Mouse (Mus musculus): ENCODE measurements at regions not wholly inside any gene's neighbourhood (a gene's known extent, or its start where the extent isn't known, plus 50 kb on each side); places are given as distances from the start of the nearest gene placed in this dataset.

DNA sequence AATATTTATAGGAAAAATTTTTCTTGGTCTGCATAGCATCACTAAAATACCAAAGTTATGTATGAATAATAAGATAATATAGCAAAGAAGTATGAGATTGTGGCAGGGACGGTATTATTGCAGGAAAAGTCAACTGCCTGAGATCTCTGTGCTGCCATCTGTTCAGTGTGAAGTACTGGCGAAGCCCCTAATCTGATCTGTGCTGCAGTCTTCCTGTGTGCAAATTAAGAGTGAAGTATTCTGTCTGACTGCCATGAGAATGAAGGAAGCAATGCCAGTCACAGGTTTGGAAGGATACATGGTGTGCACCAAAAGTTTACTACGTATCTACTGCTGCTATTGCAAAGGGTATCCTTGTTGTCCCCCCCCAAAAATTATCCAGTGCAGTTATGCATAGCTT lies 501.5 kb downstream of the Rab28 start:
- no peak for DNase-seq

DNA sequence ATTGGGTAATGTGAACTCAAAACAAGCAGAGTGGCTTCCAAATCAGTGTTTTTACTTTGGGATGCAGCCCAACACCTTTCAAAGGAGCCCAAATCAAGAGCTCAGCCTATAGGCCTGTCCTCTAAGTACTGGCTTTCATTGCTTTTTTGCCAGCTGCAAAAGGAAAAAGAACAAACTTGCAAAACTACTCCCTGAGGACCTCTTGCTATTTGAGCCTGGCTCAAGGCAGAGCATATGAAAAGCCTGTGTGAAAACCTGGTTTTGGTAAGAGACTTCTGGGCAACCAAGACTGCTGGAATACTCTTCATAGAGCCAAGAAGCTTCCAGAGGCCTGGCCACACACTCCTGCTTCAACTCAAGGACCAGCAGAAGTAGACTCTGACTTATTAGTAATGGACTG lies 503.5 kb downstream of the Rab28 start:
- DNase-seq, result peak; percentile 1

DNA sequence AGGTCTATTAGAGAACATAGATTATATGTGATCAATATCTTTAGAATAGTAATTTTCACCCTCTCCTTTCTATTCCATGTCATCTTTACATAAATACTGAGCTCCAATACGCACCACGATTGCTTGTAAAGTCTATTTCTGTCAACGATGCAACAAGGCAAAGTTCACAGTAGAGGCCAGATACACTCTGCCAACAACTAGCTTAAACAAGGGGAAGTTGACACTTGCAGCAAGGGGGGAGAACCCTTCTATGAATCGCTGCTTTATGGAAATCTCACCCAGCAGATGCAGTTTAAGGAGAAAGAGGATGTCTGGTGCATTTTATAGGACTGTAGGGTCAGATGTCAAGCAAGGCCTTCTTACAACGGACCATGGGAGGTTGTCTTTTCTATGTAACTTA lies 520.8 kb downstream of the Rab28 start:
- no peak for DNase-seq

DNA sequence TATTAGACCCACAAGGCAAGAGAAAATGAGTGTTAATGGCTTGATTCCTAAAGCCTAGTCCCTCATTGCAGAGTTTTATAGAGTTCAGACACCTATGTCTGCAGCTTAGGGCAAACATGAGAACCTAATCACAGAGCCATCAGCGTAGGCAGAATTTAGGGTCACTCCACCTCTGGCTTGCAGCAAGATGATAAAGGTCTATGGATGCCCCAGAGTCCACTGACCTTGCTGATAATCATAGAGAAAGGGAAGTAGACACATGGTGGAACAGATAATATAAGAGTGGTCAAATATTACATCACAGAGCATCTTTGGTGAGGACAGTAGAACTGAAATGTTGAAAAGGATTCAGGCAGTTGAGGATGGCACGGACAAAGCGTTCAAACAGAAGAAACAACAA lies 530.7 kb downstream of the Rab28 start:
- DNase-seq, result no peak

DNA sequence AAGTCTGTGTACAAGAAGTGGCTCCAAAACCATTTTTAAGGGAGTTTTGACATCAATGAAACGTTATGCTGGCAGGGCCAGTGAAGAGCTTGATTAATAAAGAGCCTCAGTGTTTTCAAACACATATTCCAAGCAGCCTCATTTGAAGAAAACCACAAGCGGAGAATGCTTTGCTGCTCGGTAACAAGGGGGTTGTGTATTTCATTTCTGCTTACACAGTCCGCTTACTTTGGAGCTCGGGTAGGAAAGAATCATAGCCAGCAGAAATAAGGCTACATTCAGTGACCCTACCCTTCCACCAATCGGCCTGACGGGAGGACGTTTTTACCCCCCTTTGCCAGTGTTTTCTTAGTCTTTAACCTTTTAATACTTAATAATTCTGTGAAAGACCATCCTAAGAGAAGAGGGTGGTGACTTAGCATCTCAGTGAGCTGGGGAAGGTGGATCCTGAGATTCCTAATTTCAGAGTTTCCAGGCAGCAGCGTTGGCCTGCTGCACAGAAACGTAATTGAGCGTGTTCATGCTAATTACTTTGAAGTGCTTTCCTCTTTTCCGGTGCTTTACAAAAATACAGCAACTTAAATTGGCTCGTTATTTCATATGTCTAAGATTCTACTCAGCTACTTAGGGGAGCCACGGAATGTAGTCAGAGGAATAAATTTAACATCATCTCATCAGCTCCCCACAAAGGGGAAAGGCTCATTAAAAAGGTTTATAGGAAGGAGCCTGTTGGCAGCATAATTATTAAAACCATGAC lies 541.9 kb downstream of the Rab28 start:
- DNase-seq, result no peak

DNA sequence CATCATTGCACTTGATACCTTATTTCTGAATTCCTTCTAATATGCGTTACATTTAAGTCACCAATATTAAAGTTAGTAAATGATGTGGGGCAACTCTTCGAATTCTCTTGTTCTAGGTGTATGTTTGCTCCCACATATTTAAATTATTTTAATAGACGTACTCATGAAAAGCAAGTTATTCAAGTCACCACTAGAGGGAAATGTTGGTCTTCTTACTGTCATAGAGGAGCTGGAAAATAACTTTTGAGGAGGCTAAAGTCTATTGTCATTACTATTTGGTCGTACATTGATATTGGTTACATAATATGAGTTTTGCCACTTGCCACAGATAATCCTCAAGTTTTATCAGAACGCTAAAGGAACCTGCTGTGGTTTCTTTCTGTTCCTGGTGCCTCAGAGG lies 582.9 kb downstream of the Rab28 start:
- no peak for DNase-seq

DNA sequence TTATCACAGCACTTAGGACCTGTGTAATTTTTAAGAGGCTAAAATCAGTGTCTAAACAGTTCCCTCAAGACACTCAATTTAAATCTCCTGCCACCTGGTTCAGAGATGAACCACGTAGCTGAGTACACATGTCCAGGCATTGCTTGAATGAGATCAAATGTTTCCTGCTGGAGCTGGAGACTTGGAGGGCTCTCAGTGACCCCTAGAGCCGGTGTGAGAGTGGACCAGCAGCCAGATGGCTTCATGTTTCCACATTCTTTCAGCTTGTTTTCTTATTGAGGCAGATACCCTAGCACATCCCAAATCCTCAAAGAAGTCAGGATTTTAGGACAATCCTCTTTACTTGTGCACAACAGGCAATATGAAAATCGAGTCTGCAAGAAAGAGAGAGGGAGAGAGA lies 590.3 kb downstream of the Rab28 start:
- no peak for DNase-seq

DNA sequence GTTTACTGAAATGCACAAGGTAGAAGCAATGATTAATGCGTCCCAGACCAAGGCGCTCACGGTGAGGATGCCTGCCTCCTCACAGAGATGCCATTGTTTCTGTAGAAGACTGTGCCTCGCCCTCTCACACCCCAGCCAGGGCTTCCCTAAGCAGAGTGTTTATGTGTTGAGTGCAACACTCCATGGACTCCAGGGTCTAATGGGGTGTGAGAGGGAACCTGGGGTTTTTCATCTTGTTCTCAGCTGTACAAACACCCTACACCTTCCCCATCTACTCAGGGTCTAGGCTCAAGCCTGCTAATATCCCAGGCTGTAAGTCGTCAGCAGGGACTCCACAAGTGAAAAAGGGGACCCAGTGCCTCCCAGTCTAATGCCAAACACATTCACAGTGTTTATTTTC lies 620.2 kb downstream of the Rab28 start:
- no peak for DNase-seq

DNA sequence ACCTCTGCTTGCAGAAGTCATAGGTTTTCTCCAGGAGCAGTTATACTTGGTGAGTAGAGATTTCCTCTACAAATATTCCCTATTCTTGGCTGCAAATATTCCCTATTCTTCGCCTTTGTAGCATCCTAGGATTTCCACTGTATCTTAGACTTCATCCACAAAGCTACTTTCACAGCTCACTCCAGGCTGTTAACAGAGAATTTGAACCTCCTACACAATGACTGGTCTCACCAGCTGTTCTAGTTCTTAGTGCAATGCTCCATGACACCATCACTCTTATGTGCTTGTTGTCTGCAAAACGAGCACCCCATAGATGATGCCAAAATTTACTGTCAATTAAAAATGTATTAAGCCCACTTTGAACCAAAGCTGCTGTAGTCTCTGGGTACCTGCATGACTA lies 631.5 kb downstream of the Rab28 start:
- DNase-seq, result no peak

DNA sequence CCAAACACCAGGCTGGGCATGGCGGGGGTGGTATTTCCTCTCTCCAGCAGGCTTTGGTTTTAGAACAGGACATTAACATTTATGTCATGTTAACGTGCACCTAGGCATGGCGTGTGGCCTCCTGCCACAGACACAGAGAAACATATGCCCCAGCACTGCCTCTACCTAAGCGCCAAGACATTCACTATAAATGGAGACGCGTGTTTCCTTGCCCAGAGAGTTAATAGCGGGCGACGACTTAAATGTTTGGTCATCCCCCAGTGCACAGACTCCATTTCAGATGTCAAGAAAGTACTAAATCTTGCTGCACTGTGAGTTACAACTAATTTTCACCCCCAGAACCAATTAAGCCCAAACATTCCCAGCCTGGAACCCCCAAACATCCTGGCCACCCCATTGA lies 646.3 kb downstream of the Rab28 start:
- no peak for DNase-seq

DNA sequence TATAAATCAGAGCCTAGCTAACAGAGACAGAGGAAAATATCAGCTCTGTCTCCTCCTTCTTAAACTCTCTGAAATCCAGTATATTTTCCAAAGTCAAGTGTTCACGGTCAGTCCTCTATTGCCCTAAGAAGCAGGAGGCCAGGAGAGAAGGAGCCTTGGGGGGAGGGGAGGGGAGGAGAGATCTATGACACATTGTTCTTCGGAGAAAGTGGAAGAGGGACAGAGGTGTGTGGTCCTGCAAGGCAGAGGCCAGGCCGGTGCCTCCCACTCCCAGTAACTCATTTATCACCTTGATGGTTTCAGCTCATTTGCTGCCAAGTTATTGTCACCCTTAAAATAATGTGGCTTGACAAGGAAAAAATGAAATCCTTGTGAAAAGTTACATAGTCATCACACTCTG lies 646.7 kb downstream of the Rab28 start:
- no peak for DNase-seq

DNA sequence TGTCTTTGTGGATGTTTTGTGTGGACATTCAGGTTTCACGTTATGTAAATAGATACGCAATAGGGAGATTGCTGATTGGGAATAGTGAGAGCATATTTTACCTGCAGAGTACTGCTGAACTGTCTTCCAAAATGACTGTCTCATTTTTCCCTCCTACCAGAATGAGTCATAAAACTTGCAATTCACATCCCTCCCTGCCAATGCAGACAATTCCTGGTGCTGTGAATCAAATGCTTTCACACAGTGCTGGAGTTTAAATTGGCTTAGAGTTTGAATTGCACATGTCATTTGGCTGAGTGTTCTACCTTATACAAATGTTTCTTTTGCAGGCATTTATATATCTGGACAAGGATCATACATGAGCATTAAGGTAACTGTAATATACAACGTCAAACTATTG lies 649.9 kb downstream of the Rab28 start:
- DNase-seq, result no peak

DNA sequence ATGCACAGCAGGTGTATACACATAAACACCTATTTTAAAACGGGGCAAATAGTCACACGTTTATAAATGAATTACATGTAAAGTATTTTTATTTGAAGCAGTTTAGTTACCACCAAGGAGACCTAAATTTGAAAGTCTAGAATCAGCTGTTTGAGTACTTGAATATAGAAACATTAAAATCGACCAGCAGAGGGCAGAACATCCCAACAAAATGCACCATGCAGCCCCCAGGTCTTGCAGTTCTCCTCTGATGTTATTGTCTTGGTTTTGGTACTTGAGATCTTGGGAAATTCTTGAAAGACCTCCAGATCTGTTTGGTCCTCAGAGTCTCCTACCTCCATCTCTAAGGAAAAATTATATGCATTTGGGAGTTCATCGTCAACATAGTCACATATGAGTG lies 656.0 kb downstream of the Rab28 start:
- no peak for DNase-seq

DNA sequence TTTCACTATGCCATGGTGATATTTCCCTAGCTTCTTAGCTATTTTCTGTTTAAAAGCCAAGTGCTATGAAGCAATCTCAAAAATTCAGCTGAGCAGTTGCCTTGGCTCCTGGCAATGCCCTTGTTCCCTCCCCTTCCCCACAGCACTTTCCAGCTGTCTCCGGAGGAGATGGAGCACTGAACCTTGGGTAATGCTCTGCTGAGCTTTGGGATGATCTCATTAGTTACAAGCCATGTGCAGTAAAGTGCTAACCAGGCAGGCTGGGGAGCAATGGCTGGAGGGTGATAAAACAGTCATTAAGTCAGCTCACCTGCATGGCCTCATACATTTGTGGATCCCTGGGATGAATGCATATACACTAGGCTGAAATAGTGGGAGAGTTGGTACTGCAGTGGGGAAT lies 659.4 kb downstream of the Rab28 start:
- peak; percentile 2 for DNase-seq

DNA sequence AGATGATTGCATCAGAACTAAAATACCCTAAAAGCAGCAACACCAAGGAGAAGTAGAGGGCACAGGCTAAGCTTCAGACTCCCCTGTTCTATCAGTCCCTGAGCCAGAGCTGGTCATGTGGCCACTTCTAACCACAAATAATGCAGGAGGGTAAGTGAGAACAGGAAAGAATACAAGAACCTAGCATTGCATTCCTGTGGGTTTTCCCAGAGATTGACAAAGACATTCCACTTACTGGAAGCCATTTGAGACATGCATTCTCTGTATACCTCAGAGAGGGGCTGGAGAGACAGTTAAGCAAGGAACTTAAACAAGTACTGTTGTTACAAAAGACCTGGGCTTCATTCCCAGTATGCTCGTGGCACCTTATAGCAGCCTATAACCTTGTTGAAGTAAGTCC lies 662.7 kb downstream of the Rab28 start:
- DNase-seq, result no peak

DNA sequence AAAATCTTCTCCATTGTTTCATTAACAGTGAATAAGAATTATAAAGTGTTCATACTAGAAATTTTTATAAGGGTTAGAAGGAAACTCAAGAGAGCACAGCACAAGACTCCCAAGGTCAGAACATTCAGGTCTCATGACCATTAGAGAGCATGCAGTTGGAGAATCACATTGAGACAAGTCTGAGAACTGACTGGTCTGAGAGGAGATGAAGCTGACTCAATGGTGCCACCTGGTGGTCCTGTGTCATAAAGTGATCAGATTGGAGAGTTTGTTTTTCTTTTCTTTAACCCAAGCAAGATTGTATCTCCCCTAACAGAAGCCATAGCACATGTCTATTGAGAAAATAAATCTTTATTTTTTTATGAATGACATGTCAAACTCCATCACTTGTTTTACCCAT lies 663.5 kb downstream of the Rab28 start:
- DNase-seq, result peak; percentile 13

DNA sequence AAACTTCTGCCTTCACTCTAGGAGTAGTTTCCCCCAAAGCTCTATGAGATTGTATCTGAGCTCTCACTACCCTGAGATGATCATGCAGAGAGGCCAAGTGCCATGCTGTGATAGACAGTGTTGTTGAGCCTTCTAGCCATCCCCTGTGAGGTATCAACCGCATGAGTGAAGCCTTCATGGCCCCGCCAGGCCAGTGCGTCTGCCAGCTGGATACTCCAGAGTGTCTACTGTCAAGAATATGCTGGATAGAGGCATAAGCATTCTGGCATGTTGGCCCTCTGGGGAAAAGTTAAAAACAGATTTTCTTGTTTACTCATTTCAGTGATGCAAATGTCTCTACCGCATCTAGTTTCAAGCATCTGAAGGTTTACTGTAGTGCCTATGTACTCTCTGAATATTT lies 669.2 kb downstream of the Rab28 start:
- no peak for DNase-seq

DNA sequence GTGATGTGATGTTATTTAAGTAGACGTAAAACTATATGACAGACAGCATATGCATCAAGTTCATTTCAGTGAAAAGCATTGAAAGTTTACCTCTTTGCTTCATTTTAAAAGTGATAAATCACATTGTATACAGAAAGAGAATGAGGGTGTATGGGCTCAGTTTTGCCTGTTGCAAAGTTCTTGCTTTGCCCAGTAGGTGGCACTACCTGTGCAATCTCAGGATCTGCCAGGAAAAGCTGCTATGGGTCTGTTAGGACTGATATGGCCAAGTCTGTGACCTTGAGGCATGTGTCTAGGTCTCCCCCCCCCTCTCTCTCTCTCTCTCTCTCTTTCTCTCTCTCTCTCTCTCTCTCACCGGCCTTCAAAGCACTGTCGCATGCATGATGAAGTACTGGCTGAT lies 701.3 kb downstream of the Rab28 start:
- peak; percentile 1 for DNase-seq

DNA sequence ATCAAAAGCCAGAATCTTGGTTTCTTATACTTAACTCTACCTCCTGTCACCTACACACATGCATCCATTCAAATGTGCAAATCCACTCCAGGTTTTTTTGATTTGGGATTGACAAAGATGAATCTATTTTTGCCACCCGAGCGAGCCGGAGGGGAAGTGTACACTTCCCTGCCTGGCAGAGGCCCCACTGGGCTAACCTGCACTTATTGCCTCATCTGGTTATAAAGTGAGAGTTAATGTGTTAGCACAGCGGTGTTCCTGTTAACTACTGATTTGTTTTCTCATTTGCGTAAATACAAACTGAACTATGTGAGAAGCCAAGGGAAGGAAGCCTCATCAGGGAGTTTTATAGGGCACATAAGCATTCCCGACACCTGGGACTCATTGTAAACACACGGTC lies 721.4 kb downstream of the Rab28 start:
- DNase-seq, result no peak

DNA sequence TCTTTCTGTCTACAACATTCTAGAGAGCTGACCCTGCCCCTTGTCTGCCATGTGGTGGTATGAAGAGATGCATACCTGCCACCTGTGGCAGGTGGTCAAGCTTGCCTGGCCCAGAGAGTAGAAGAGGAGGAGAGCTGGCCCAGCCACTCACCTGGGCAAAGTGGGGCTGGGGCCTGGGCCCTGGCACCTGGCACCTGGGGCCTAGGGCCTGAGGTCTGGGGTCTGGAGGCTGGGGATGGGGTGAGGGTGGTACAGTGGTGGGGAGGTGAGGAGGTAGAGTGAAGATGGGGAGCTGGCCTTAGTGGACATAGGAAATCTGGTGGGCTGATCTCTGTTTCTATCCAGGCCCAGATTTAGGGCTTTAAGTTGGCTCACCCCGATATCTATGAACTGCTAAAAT lies 733.1 kb downstream of the Rab28 start:
- no peak for DNase-seq

DNA sequence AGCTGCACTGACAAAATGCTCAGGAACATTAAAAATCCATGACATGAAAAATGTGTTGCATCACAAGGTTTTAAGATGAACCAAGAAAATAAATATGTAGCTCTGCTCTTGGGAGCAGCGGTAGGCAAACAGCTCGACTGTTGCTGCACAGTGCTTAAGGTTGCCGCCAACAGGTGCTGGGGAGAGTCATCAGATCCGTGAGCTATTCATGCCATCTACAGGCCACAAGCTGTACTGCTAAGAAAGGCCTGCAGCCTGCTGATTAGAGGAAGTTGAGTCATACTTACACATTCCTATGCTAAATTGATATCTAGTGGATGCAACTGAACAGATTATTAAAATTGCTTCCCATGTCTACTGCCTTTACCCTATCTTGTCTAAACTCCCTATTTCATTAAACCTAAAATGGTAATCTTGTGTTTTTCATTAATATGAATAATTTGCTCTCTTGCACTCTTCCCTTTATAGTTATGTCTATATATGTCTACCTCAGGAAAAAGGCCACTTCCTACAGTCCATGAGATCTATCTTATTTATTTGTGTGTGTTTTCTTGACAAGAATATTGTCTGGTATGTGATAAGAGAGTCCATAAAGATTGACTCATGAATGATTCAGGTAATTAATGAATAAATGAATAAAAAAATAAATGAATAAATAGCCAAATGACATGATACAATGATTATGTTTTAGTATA lies 754.9 kb downstream of the Rab28 start:
- DNase-seq, result peak; percentile 22

DNA sequence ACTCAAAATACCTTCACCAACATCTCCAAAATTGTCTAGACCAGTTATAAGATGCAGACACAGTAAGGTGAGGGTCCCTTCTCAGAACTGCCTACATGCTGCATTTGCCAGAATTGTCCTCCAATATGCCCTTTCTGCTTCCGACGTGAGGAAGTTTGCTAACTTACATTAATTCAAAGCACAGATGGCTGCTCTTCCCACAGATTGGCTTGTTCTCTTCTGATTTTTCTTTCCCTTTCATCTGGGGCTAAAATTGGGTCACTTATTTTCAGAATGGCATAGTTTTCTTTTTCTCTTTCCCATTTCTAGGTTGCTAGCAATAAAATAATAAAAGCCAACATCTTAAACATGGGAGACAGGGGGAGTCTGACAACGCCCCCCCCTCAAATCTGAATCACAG lies 778.8 kb downstream of the Rab28 start:
- DNase-seq, result no peak

DNA sequence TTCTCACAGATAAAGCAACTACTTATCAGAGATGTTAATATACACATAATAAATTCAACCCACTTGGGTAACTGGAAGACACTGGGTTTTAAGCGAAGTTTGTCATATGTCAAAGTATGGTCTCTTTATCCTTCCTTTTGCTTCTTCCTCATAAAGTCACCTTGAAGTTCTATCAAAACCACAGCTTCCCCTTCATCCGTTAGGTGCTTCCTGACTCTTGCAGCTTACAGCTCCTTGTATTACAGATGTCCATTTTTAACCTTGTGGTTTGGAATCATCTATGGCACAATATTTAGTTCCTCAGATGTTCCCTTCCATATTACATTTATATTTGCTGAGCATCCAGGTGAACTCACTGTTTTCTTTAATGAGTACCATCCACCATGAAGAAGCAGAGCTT lies 787.0 kb downstream of the Rab28 start:
- DNase-seq, result no peak

DNA sequence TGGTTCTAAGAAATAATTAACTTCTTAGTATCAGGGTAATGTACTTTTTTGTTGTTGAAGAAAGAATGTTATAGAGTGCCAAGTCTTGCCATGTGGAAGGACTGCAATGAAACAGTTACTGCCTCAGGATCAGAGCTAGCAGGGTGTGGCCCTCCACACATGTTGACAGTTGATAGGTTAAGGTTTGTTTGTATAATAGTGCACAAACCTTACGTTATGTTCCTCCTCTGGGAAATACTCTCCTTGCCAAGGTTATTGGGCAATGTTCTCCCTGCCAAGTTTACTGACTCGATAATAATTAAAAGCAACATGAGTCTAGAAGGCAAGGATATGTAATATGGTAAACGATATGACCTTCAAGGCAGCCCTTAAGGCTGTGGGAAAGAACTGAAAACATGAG lies 799.2 kb downstream of the Rab28 start:
- no peak for DNase-seq

DNA sequence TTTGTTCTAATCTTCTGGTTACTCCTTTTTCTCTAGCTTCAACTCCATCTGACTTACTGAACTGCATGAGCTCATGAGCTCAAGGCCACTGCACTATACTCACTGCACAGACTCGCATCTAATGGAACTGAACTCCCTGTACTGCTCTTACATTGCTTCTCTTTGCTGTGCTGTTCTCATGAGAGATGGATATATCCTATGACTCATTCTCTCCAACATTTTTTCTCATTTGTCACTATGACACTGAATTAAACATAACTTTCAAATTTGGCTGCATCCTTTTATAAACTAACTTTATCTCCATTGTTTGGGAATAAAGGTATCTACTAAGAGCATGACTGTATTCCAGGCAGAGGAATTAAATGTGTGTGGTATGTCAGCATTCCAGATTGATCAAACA lies 806.2 kb downstream of the Rab28 start:
- no peak for DNase-seq
